Mouse (Mus musculus): ENCODE data around the gene Glt1d1. TPM values are rescaled to one million over a fixed set of nuclear protein-coding genes. Genes with fewer than 3 reads are reported as not detected.
A peak's percentile ranks its signal among the peaks of the same experiment; 100 is the strongest.

Gene Glt1d1
- total RNA-seq, 2 experiments from 2014 or later = 1.5 to 3.7 TPM

DNA sequence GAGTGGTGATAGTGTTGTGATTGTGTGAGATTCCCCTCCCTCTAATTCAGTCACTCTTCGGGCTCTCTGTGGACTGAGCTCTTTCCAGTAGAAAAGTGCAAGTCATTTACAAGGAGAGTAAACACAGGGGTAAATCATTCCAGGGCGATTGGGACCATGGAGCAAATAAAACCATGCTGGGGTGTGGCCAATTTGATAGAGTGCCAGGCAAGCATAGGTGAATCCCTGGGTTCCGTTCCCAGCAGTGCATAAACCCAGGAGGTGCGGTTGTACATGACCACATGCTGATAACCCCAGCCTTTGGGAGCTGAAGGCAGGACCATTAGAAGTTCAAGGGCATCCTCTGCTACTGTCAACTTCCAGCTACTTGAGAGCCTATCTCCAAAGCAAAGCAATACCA is 1.1 kb downstream of the Glt1d1 start:
- DNase-seq = peak; percentile 18

DNA sequence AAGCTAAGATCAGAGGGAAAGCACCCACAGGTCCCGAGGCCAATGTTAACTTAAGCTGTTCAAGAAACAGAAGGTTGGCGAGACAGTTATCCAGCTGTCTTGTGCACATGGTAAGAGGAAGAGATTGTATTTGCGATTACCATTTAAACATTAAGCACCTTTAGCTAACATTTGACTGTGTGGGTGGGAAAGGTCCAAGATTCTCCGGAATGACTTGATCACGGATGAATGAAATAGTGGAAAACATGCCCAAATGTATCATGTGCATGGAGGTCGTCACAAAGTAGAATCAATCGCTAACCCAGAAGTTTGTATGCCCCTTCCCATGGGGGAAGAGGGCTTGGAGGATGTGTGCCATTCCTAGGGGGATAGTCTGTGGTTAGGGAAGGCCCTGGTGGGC is 1.6 kb downstream of the Glt1d1 start:
- no peak for DNase-seq

DNA sequence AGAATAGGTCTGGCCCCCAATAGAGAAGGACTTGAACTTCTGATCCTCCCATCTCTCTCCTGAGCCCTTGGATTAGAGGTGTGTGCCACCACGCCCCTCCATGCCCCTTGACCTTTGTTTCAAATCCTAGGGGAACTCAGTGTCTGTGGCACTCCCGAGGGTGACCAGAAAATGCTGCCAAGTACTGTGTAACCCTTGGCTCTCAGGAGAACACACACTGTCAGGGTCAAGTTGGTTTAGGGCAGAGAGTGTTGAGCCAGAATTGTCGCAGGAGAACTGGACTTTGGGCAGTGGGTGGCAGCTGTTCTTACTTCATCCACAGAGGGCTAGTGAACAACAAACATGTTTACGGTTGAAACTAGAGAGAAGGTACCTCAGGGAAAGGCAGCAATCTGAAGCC is 5.6 kb downstream of the Glt1d1 start:
- DNase-seq = peak; percentile 51

- DNase-seq = no peak
These were observed 6.1 kb downstream of the Glt1d1 start for GRCm38 (mm10) chr5:127638177-127638576.

DNA sequence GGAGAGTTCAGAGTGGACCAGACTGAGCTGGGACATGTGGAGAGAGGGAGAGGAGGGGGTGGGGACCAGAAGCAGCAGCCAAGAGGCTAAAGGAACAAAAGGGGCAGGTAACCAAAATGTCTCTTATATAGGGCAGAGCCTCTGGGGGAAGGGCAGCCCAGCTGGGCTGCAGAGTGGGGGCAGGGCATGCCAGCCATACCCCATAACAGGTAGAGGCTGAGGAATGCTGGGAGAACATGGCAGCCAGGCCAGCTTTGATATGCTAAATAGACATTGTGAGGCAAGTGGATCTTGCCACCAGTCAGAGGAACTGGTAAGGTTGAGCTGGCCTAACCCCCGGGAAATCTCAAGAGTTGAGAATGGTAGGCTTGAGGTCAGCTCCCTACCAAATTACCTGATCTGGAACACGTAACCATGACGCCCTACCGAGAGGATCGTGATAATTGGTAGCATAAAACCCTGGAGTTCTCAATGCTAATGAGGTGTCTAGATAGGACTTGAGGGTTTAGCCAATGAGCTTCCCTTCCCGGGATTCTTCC is 7.1 kb downstream of the Glt1d1 start:
- no peak for DNase-seq

DNA sequence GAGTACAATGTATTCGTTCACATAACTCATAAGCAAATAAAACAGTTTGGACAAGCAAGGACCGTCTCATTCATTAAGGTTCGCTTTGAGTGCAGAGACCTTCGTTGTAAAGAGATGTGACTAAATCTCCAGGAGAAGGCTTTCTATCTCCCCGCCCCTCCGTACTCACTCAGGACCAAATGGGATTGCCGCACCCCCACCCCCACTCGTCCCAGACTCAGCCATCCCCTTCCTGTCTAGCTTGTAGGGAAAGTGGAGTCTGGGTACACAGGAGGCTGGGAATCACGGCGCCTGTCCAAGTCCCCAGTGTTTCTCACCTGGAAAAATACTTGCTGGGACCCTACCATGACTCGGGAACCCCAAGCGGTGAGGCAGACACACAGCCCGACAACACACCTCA is 7.6 kb downstream of the Glt1d1 start:
- no peak for DNase-seq

GRCm38 (mm10) chr5:127640359-127640758 is 8.3 kb downstream of the Glt1d1 start:
- DNase-seq = no peak

DNA sequence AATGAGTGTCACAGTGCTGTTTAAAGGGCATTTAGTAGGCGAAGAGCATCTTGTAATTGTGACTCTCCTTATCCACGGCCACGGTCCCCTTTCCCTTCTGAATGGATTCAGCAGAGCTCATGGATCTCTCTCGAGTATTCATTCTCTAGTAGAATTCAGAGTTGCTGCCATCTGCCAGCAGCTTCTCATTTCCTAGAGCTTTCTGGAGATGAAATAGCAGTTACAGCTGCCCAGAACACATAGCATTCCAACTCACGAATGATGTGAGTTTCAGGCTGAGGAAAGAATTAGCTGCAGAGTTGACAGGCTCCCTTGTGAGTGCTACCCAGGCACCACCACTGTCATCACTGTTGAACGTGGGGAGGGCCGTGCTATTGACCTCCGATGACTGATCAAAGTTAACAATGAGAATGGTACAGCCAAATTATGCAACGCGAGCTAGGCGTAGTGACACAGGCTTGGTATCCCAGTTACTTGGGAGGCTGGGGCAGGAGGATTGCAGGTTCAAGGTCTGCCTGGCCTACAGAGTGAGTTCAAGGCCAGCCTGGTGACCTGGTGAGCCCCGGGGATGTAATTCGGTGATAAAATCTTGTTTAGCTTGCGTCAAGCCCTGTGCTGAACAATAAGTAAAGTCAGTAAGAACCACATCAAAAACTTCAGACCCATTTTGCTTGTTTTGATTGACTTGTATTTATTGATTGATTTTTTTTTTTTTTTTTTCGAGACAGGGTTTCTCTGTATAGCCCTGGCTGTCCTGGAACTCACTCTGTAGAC is 9.3 kb downstream of the Glt1d1 start:
- DNase-seq = no peak

DNA sequence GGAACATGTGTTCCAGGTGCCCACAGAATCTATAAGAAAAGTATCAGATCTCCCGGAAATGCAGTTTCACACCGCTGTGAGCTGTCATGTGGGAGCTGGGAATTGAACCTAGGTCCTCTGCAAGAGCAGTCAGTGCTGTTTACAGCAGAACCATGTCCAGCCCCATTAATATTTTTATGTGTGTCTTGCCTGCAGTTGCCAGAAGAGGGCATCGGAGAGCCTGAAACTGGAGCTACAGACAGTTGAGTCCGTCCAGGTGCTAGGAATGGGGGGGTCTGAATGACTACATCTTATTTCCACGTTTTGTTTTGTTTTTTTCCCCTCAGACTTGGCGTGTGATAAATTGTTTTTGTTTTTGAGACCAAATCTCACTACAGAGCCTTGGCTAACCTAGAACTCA is 16.0 kb downstream of the Glt1d1 start:
- peak; percentile 4 for DNase-seq

DNA sequence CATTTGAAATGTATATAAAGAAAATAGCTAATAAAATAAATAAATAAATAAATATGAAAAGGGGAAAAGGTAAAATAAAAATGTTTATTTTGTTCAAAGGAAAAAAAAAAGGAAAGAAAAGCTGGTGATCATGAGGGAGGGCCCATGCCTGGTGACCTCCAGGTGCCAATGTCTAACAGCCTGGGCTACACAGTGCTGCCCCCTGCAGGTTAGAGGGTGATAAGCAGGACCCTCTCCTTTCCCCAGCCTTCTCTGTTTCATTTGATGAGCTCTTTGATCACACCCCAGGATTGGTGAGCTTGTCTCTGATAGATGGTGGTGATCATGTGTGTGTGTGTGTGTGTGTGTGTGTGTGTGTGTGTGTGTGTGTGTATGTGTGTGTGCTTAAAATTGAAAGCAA is 17.0 kb downstream of the Glt1d1 start:
- peak; percentile 28 for DNase-seq

GRCm38 (mm10) chr5:127658257-127658656 is 26.2 kb downstream of the Glt1d1 start:
- no peak for DNase-seq

GRCm38 (mm10) chr5:127659312-127659711 is 27.2 kb downstream of the Glt1d1 start:
- no peak for DNase-seq

- no peak for DNase-seq
These were observed 28.2 kb downstream of the Glt1d1 start for GRCm38 (mm10) chr5:127660267-127660666.

DNA sequence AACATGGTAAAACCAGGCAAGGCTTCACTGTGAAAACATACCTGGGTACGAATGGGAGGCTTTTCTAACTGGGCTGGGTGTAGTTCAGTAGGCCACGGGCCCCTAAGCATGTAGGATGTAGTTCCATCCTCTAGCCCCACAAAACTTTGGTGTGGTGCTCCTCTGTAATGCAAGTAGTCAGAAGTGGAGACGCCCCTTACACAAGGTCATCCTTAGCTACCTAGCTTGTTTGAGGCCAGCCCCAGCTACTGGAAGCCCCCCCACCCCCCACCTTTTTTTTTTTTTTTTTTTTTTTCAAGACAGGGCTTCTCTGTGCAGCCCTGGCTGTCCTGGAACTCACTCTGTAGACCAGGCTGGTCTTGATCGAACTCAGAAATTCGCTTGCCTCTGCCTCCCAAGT is 28.9 kb downstream of the Glt1d1 start:
- no peak for DNase-seq

GRCm38 (mm10) chr5:127673913-127674312 is 41.9 kb downstream of the Glt1d1 start:
- no peak for DNase-seq

GRCm38 (mm10) chr5:127677561-127677960 is 45.5 kb downstream of the Glt1d1 start:
- no peak for DNase-seq

DNA sequence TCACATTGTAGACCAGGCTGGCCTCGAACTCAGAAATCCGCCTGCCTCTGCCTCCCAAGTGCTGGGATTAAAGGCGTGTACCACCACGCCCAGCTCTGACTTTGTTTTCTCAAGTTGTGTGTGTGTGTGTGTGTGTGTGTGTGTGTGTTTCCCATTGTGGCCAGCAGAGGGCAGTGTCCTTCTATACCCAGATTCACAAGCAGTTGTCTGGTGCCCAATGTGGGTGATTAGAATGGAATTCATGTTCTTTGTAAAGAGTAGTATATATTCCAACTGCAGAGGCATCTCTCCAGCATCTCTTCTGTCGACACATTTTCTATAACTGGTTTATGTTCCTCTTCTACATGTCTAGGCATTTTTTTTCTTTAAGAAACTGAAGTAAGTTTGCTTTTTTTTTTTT is 46.4 kb downstream of the Glt1d1 start:
- DNase-seq = no peak

DNA sequence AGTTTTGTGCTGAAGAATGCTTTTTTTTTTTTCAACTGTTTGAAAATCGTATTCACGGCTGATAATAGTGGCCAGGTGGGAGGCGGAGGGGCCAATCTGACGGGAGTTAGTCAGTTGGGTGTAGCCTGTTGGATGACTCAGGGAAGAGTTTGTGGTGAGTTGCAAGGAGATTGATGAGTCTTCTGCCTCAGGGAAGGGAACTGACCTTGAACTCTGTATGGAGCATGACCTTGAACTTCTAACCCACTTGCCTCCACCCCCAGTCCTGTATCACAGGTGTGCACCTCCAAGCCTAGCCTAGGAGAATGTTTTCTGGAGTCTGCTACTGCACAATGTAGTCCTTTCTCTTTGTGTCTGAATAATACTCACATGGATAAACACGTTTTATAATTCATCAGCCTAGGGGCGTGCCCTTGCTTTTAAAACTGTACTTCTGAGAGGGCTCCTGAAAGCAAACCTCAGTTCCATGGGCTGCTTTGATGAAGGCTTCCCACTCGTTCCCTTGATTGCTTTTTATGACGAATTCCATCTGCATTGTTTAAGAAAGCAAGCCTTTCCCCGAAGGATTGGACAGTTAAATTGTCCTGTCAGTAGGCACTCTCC is 56.6 kb downstream of the Glt1d1 start:
- no peak for DNase-seq

GRCm38 (mm10) chr5:127691085-127691484 is 59.0 kb downstream of the Glt1d1 start:
- no peak for DNase-seq

GRCm38 (mm10) chr5:127691581-127691980 is 59.5 kb downstream of the Glt1d1 start:
- no peak for DNase-seq

GRCm38 (mm10) chr5:127695898-127696297 is 63.8 kb downstream of the Glt1d1 start:
- peak; percentile 8 for DNase-seq

GRCm38 (mm10) chr5:127696602-127697001 is 64.5 kb downstream of the Glt1d1 start:
- no peak for DNase-seq

DNA sequence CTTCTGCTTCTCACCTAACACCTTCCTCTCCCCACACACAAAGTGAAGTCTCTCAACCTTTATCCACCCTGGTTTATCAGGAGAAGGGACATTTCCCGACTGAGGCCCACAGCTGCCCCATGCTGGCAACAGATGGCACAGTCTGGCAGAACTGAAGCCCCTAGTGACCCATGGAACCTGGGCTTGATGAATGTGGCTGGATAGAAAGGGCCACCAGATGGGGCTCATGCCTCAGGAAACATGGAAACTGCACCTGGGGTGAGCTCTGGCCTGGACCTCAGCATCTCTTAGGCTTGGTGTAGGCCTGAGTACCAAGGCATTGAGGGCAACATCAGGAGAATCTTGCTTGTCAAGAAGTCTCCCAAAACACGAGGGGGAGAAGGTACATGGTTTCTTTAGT is 66.5 kb downstream of the Glt1d1 start:
- no peak for DNase-seq

GRCm38 (mm10) chr5:127699679-127700078 is 67.6 kb downstream of the Glt1d1 start:
- DNase-seq = no peak

Measured in adrenal gland, postnatal 10 days (tissue).